Mouse (Mus musculus): Measurements from ENCODE around the gene Cgas. TPM values are rescaled to one million over a fixed set of nuclear protein-coding genes. Genes with fewer than 3 reads are reported as not detected.
A peak's percentile ranks its signal among the peaks of the same experiment; 100 is the strongest.

Gene Cgas
- polyA plus RNA-seq, 1 experiment from 2014 or later: 1.7 TPM

DNA sequence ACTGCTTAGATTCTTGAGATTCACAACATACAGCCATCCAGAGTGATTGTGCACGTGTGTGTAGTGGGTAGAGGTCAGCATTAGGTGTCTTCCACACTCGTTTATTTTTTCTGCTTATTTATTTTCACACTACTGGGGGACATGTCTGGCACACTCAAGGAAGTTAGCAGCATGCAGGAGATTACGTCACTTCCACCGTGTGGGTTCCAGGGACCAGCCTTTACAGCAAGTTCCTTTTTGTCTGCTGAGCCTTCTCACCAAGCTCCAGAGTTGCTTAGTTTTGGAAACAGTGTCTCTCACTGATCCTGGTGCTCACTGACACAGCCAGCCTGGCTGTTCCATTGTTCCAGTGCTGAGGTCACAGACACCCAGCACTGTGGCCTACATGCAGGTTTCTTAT, 8.3 kb upstream of the Cgas start:
- H3K27ac ChIP-seq: no peak overlapping the region
- no peak for ATAC-seq (ENCODE audit: insufficient number of reproducible peaks, insufficient read depth, low FRiP score, low TSS enrichment, low read depth)
- peaks cover 8% of the 10 kb centered on the region for H3K27me3 ChIP-seq
- no peaks in the 10 kb centered on the region for H3K9me3 ChIP-seq
- peaks cover 43% of the 10 kb centered on the region for H3K36me3 ChIP-seq
- peaks cover 7% of the 10 kb centered on the region for H3K4me1 ChIP-seq
- no peak overlapping the region for H3K4me3 ChIP-seq
- H3K9ac ChIP-seq: no peak overlapping the region
- no peak overlapping the region for H3K4me2 ChIP-seq
- 86% methylated on average over 4 of the region's 4 CpGs for WGBS

DNA sequence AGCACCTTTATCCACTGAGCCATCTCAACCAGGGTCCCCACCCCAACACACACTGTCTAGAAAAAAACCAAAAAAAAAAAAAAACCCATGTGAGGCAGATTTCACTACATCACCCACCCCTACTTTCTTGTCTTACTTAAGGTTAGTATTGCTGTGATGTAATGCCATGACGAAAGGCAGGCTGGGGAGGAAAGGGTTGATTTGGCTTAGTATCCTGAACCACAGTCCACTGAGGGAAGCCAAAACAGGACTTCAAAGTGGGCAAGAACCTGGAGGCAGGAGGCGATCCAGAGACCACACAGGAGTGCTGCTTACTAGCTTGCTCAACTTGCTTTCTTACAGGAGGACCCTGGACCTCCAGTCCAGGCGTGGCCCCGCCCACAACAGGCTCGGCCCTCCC, 7.4 kb upstream of the Cgas start:
- Histone ChIP-seq H3K4me1 (peaks cover 7% of the 10 kb centered on the region), H3K4me2 (no peak overlapping the region), H3K36me3 (peaks cover 43% of the 10 kb centered on the region), H3K27ac (no peak overlapping the region), H3K9me3 (no peaks in the 10 kb centered on the region), H3K4me3 (no peak overlapping the region), H3K27me3 (peaks cover 18% of the 10 kb centered on the region), H3K9ac (no peak overlapping the region)
- WGBS: 70% methylated on average over 5 of the region's 5 CpGs
- ATAC-seq (ENCODE audit: insufficient number of reproducible peaks, insufficient read depth, low FRiP score, low TSS enrichment, low read depth): no peak

DNA sequence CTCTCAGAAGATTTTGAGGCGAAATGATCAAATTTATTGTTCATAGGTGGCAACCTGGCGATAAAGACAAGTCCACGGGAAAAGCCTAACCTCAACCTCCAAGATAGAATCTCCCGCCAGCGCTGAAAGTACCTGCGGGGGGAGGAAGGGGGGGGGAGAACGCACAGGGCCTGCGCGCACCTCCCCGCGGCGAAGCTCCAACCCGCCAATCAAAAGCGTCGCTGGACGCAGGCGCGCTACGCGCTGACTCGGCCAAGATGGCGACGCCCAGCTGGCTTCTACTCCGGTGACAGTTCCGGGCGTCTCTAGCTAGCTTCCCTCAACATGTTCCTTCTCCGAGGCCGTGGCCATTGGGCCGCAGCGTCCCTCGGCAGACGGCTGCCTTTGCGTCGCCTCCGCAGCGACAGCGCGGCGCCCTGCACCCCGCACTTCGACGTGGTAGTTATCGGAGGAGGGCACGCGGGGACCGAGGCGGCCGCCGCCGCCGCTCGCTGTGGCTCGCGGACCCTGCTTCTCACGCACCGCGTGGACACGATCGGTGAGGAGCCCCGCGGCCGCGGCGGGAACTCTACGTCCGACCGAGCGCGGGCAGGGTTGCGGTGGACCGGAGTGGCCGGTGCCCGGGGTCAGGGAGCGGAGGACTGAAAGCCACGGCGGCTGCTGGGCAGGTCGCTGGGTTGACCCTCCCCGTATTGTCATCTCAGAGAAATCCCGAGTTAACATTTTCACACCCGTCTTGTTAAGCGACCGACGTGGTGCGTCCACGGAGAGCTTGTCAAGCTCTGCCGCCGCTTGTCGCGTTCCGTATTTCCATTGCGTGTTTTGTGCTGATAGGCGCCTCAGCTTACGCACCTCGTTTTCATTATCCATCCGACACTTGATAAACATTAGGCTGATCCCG, 5.2 kb upstream of the Cgas start, which contains the start of the genes Mto1 and Gm17324:
Gene Mto1 (plus strand): TSS at position 236 of the 901 bp plus-strand sequence.
Gene Gm17324 (minus strand): TSS at position 814 of the 901 bp plus-strand sequence.
- peak within 1 kb of the TSS; percentile 97 for H3K4me3 ChIP-seq
- peak; percentile 87 for ATAC-seq (ENCODE audit: insufficient number of reproducible peaks, insufficient read depth, low FRiP score, low TSS enrichment, low read depth)
- H3K4me2 ChIP-seq: peak within 1 kb of the TSS; percentile 60

DNA sequence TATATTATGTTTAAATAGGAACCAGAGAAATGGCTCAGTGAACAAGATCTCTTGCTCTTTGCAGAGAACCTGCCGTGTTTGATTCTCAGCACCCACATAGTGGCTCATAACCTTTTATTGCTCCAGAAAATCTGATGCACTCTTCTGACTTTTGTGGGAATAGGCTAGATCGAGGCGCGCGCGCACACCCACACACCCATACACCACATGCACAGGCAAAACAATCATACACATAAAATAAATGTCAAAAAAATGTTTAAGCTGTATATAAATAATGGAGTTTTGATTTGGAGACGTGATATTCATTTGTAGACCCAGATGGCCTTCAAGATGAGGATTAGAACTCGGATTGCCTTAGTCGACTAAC, 4.6 kb upstream of the Cgas start:
- peak overlapping the region; percentile 97 for H3K4me3 ChIP-seq
- H3K36me3 ChIP-seq: peaks cover 17% of the 10 kb centered on the region
- peaks cover 13% of the 10 kb centered on the region for H3K4me1 ChIP-seq
- no peak overlapping the region for H3K27ac ChIP-seq
- H3K9ac ChIP-seq: peak overlapping the region; percentile 91
- H3K27me3 ChIP-seq: peaks cover 45% of the 10 kb centered on the region
- peak overlapping the region; percentile 60 for H3K4me2 ChIP-seq
- WGBS: 25% methylated on average over 9 of the region's 9 CpGs
- ATAC-seq (ENCODE audit: insufficient number of reproducible peaks, insufficient read depth, low FRiP score, low TSS enrichment, low read depth): peak; percentile 11; the same call in 1 of the 2 replicates
- no peaks in the 10 kb centered on the region for H3K9me3 ChIP-seq

More for the DNA sequence above, 5.2 kb upstream of the Cgas start, which contains the start of the genes Mto1 and Gm17324:
- WGBS: under 1% methylated on average over 96 of the region's 96 CpGs
- peak within 1 kb of the TSS; percentile 91 for H3K9ac ChIP-seq
- H3K4me1 ChIP-seq: peaks cover 7% of the 10 kb centered on the region
- H3K36me3 ChIP-seq: peaks cover 24% of the 10 kb centered on the region
- peak within 1 kb of the TSS; percentile 87 for H3K27ac ChIP-seq
- peaks cover 38% of the 10 kb centered on the region for H3K27me3 ChIP-seq
- H3K9me3 ChIP-seq: no peaks in the 10 kb centered on the region

DNA sequence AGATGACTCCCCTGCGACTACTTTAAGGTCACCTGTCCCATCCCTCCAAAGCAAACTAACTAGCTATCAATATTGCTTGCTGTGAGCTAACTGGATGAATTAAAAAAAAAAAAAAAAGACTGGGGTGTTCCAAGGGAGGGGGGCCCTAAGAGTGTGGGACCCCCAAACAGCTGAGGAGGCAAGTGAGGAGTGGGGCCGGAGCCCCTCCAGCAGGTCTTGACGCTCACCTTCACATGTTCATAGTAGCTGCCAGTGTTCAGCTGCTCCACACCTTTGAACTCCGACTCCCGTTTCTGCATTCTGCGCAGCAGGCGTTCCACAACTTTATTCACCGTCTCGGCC, 829 bp downstream of the Cgas start:
- WGBS: 3% methylated on average over 9 of the region's 9 CpGs
- peaks cover 12% of the 10 kb centered on the region; the same call in 1 of the 2 replicates for H3K4me1 ChIP-seq

DNA sequence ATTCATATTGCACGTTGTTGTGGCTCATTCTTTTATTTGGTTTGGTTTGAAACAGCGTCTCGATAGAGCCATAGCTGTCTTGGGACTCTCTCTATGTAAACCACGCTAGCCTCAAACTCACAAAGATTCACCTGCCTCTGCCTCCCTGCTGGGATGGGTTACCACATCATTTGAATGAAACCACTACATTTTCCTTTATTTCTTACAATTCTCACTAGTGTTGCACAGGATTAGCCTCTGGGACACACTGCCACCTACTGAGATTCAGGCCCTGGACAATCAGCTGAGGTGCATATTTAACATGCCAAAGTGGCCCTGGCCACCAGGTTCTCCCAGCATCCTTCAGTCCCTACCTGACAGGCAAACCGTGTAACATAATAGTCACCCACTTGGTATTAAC, 3.6 kb downstream of the Cgas start:
- 65% methylated on average over 5 of the region's 5 CpGs for WGBS
- H3K4me3 ChIP-seq: no peak overlapping the region
- H3K27ac ChIP-seq: no peak overlapping the region
- peaks cover 59% of the 10 kb centered on the region for H3K27me3 ChIP-seq
- peaks cover 12% of the 10 kb centered on the region; the same call in 1 of the 2 replicates for H3K4me1 ChIP-seq
- no peak overlapping the region for H3K9ac ChIP-seq
- no peaks in the 10 kb centered on the region for H3K36me3 ChIP-seq
- no peak overlapping the region for H3K4me2 ChIP-seq
- no peaks in the 10 kb centered on the region for H3K9me3 ChIP-seq
- ATAC-seq (ENCODE audit: insufficient number of reproducible peaks, insufficient read depth, low FRiP score, low TSS enrichment, low read depth): no peak

More for the DNA sequence above, 829 bp downstream of the Cgas start:
- Histone ChIP-seq H3K9me3 (no peaks in the 10 kb centered on the region), H3K4me2 (peak overlapping the region; percentile 82), H3K27me3 (peaks cover 85% of the 10 kb centered on the region), H3K4me3 (peak overlapping the region; percentile 51), H3K36me3 (no peaks in the 10 kb centered on the region), H3K9ac (peak overlapping the region; percentile 72), H3K27ac (no peak overlapping the region)
- no peak for ATAC-seq (ENCODE audit: insufficient number of reproducible peaks, insufficient read depth, low FRiP score, low TSS enrichment, low read depth)

DNA sequence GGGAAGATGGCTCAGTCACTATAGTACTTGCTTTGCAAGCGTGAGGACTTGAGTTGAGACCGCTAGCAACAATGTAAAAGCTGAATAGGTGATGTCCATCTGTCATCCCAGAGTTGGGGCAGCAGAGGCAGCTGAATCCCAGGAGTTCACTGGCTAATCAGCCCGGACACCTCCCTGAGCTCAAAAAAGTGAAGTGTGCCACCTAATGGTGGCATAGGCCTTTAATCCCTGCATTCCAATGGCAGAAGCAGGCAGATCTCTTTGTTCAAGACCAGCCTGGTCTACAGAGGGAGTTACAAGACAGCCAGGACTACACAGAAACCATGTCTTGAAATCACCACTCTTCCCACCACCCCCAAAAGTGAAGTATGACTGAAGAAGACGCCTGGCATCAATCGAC, 10.6 kb downstream of the Cgas start:
- Histone ChIP-seq H3K9ac (no peak overlapping the region), H3K4me2 (no peak overlapping the region), H3K9me3 (no peaks in the 10 kb centered on the region), H3K4me3 (no peak overlapping the region), H3K4me1 (no peaks in the 10 kb centered on the region; the same call in 1 of the 2 replicates), H3K27ac (no peak overlapping the region), H3K27me3 (no peaks in the 10 kb centered on the region), H3K36me3 (no peaks in the 10 kb centered on the region)
- 88% methylated on average over 5 of the region's 5 CpGs for WGBS
- ATAC-seq (ENCODE audit: insufficient number of reproducible peaks, insufficient read depth, low FRiP score, low TSS enrichment, low read depth): no peak

DNA sequence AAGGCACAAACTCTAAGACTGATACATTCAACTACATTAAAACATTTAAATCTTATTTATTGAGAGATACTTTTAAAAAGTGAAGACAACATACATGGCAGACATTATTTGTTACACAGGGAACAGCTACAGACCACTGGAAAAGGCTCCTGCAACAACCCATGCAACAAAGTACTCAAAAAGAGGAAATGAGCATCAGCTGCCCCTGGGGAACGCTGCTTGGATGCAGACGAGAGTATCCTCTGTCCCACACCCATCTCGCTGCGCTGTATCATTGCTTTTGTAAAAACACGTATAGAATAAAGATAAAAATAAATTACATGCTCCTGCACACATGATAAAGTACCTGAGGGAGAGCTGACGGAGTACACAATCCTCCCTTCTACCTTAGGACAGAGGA, 12.6 kb downstream of the Cgas start:
- Histone ChIP-seq H3K4me3 (no peak overlapping the region), H3K36me3 (no peaks in the 10 kb centered on the region), H3K9me3 (no peaks in the 10 kb centered on the region), H3K9ac (no peak overlapping the region), H3K4me1 (no peaks in the 10 kb centered on the region; the same call in 1 of the 2 replicates), H3K27ac (no peak overlapping the region), H3K27me3 (no peaks in the 10 kb centered on the region), H3K4me2 (no peak overlapping the region)
- WGBS: 74% methylated on average over 6 of the region's 6 CpGs
- no peak for ATAC-seq (ENCODE audit: insufficient number of reproducible peaks, insufficient read depth, low FRiP score, low TSS enrichment, low read depth)

DNA sequence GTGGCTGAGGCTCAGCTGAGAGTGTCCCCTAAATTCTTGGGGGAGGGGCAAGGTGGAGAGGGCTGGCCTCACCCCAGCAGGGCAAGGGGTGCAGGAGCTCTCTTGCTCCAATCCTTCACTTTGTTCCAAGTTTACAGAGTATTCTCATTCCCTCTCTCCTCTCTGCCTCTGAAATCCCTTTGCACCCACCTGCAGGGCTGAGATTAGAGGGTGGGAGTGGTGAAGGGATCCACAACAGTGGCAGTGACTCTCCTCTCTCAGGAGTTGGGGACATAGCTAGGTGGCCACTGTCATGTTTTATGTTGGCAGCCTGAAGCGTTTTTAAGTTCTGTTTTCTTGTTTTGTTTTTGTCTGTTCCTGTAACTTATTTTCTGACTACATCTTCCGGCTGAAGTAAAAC, 13.5 kb downstream of the Cgas start:
- Histone ChIP-seq H3K4me3 (no peak overlapping the region), H3K27me3 (no peaks in the 10 kb centered on the region), H3K36me3 (no peaks in the 10 kb centered on the region), H3K9ac (no peak overlapping the region), H3K9me3 (no peaks in the 10 kb centered on the region), H3K4me2 (no peak overlapping the region), H3K4me1 (no peaks in the 10 kb centered on the region; the same call in 1 of the 2 replicates), H3K27ac (no peak overlapping the region)
- ATAC-seq (ENCODE audit: insufficient number of reproducible peaks, insufficient read depth, low FRiP score, low TSS enrichment, low read depth): no peak
- 50% methylated on average over 2 of the region's 2 CpGs for WGBS

DNA sequence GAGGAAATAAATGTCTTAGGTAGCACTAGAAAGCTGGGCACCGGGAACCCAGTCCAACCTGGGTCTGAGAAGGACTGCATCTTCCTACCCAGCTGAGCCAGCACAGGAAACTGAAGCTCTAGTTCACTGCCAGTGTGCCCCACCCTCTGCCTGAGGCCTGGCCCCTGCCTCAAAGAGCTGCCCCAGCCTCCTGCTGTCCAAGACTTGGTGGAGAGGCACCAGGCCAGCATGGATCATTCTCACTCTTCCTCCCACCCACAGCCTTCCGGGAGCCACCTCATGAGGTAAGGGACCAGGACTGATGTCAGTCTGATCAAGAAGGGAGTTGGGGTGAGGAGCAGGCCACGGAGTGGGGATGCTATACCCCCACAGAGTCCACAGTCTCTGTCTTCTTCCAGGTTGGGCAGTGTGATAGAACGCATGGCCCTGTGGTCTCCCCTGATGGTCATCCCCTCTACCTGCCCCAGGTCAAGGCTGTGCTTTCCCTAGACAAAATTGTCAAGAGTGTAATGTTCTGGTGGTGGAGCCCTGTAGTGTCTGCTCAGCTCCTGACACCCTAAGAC, 14.1 kb downstream of the Cgas start:
- WGBS: 87% methylated on average over 4 of the region's 4 CpGs
- ATAC-seq (ENCODE audit: insufficient number of reproducible peaks, insufficient read depth, low FRiP score, low TSS enrichment, low read depth): no peak

DNA sequence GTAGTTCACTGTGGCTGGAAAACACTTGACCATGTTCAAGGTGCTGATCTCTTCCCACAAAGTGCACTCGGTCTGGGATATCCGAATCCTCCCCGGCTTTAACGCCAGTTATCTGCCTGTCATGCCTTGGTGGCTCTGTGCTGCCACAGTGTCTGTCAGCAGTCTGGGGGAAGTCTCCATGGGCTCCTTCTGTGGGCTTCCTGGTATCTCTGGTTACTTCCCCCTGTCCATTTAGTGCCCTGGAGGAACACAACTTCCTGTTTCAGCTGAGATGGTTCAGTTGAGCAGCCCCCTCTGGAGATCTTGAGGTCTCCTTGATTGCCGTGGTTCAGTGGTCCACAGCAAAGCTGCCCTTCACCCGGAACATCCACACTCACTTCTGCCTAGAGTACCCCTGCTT, 14.9 kb downstream of the Cgas start:
- ATAC-seq (ENCODE audit: insufficient number of reproducible peaks, insufficient read depth, low FRiP score, low TSS enrichment, low read depth): no peak
- Histone ChIP-seq H3K9ac (no peak overlapping the region), H3K9me3 (no peaks in the 10 kb centered on the region), H3K4me2 (no peak overlapping the region), H3K36me3 (no peaks in the 10 kb centered on the region), H3K27ac (no peak overlapping the region), H3K4me3 (no peak overlapping the region), H3K27me3 (no peaks in the 10 kb centered on the region), H3K4me1 (no peaks in the 10 kb centered on the region; the same call in 1 of the 2 replicates)
- WGBS: 76% methylated on average over 6 of the region's 6 CpGs

More for the DNA sequence above, 14.1 kb downstream of the Cgas start:
- no peak overlapping the region for H3K4me3 ChIP-seq
- no peaks in the 10 kb centered on the region for H3K27me3 ChIP-seq
- H3K9ac ChIP-seq: no peak overlapping the region
- H3K4me2 ChIP-seq: no peak overlapping the region
- H3K27ac ChIP-seq: no peak overlapping the region
- no peaks in the 10 kb centered on the region; the same call in 1 of the 2 replicates for H3K4me1 ChIP-seq
- H3K9me3 ChIP-seq: no peaks in the 10 kb centered on the region
- H3K36me3 ChIP-seq: no peaks in the 10 kb centered on the region
